Mouse (Mus musculus) lung, postnatal 36 days (tissue): ENCODE measurements around the gene Cnih3.

ENCODE experiments used
- DNase-seq: peaks from one replicate; pipeline ENCODE4 v3.0.0; 2022; ENCODE audit warnings: mixed read lengths

The Cnih3 gene

GRCm38 (mm10) chr1:181352367-181353199 lies at the start of gene Cnih3:
Gene Cnih3 (plus strand): TSS chr1:181352628.
- DNase-seq, result peak; percentile 30

- no peak for DNase-seq
Measured at GRCm38 (mm10) chr1:181307981-181308380, 44.4 kb upstream of the Cnih3 start.

GRCm38 (mm10) chr1:181310712-181311111 lies 41.7 kb upstream of the Cnih3 start:
- no peak for DNase-seq

- no peak for DNase-seq
Measured at GRCm38 (mm10) chr1:181312115-181313045, 40.0 kb upstream of the Cnih3 start.

GRCm38 (mm10) chr1:181313046-181313415 lies 39.4 kb upstream of the Cnih3 start:
- no peak for DNase-seq

GRCm38 (mm10) chr1:181314301-181314700 lies 38.1 kb upstream of the Cnih3 start:
- DNase-seq, result no peak

GRCm38 (mm10) chr1:181315350-181315749 lies 37.1 kb upstream of the Cnih3 start:
- DNase-seq, result peak; percentile 21

- no peak for DNase-seq
Measured at GRCm38 (mm10) chr1:181316571-181316970, 35.9 kb upstream of the Cnih3 start.

- DNase-seq, result no peak
Measured at GRCm38 (mm10) chr1:181319466-181319865, 33.0 kb upstream of the Cnih3 start.

GRCm38 (mm10) chr1:181321149-181321548 lies 31.3 kb upstream of the Cnih3 start:
- DNase-seq, result no peak

GRCm38 (mm10) chr1:181323134-181323533 lies 29.3 kb upstream of the Cnih3 start:
- DNase-seq, result no peak

- DNase-seq, result no peak
Measured at GRCm38 (mm10) chr1:181327137-181327536, 25.3 kb upstream of the Cnih3 start.

- DNase-seq, result no peak
Measured at GRCm38 (mm10) chr1:181327636-181328420, 24.6 kb upstream of the Cnih3 start.

GRCm38 (mm10) chr1:181329110-181329509 lies 23.3 kb upstream of the Cnih3 start:
- DNase-seq, result no peak

- no peak for DNase-seq
Measured at GRCm38 (mm10) chr1:181332597-181332996, 19.8 kb upstream of the Cnih3 start.

GRCm38 (mm10) chr1:181334329-181335018 lies 18.0 kb upstream of the Cnih3 start:
- no peak for DNase-seq

- DNase-seq, result no peak
Measured at GRCm38 (mm10) chr1:181335019-181335365, 17.4 kb upstream of the Cnih3 start.

GRCm38 (mm10) chr1:181335388-181335787 lies 17.0 kb upstream of the Cnih3 start:
- DNase-seq, result no peak

- DNase-seq, result no peak
Measured at GRCm38 (mm10) chr1:181336857-181337256, 15.6 kb upstream of the Cnih3 start.

GRCm38 (mm10) chr1:181339106-181339505 lies 13.3 kb upstream of the Cnih3 start:
- no peak for DNase-seq

GRCm38 (mm10) chr1:181345547-181345946 lies 6.9 kb upstream of the Cnih3 start:
- DNase-seq, result peak; percentile 82

GRCm38 (mm10) chr1:181352043-181352366 lies 423 bp upstream of the Cnih3 start:
- no peak for DNase-seq
